Mouse (Mus musculus): ENCODE measurements around the gene Astl.

Astl gene

DNA sequence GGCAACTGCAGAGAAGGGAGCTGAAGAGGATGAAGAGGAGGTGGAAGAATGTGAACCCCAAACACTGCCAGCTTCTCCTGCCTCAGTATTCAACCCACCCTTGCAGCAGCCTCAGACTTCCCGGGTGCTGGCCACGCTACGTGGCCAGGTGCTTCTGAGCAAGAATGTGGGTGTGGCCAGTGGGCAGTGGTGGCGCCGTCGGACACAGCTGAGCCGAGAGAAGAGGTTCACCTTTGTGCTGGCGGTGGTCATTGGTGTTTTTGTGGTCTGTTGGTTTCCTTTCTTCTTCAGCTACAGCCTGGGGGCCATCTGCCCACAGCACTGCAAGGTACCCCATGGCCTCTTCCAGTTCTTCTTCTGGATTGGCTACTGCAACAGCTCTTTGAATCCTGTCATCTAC, 26.0 kb downstream of the Astl start:
- DNase-seq (ENCODE audit: low spot score in 2 of 2): no peak

DNA sequence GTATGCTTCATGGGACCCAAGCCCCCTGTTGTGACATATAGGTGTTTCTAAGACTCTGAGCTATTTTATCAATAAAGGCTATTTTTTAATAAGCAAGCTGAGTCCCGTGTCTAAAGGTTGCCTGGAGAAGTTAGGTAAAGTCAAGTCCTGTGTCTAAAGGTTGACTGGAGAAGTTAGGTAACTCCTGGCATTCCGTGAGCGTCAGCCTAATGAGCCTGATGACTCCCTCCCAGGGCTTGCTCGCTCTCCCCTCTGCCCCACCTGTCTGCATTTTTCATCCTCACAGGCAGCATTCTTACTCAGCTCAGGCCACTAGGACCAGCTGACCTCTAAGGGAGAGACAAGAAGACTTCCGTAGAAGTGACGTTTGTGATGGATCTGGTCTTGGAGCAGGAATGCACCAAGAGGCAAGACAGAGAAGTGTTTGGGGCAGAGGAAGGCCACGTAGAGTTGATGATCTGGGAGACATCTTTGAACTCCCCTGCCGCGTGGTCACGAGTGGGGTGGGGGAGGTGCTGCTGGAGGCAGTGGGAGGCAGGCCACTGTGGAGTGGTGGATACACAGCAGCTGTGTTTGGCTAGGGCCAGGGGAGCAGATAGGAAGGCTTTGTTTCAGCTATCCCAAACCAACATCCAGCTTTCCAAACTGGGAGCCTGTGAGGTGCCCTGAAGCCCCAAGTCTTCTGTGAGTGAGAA, 28.8 kb downstream of the Astl start:
- DNase-seq (ENCODE audit: low spot score in 2 of 2): no peak

DNA sequence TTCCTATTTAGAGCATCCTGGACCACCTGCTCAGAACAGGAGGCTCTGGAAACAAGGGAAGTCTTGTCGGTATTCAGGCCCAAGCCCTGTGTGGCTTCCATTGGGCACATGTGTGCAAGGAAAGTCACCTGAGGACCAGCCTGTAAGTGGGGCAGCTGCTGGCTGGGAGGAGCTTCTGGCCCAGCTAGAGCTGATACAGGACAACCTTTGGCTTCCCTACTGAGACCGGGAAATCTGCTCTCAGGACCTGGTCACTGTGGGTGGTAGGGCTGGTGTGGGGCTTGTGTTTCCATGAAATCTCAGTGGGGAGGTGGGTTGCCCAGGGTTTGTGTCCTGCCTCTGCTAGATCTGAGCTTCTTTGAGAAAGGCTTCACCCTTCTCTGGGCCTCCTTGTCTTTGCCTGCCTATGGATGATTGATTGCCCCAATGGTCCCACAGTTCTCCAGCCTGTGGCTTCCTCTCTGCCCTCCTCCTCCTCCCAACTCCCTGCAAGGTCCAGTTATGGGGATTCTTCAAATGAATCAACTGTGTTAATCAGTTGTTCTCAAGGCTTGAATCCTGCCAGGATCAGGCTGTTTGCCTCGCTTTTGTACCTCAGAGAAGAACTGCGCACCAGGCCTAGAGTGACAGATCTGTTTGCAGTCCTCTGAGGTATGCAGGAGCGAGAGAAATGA, 31.4 kb downstream of the Astl start:
- DNase-seq (ENCODE audit: low spot score in 2 of 2): no peak

DNA sequence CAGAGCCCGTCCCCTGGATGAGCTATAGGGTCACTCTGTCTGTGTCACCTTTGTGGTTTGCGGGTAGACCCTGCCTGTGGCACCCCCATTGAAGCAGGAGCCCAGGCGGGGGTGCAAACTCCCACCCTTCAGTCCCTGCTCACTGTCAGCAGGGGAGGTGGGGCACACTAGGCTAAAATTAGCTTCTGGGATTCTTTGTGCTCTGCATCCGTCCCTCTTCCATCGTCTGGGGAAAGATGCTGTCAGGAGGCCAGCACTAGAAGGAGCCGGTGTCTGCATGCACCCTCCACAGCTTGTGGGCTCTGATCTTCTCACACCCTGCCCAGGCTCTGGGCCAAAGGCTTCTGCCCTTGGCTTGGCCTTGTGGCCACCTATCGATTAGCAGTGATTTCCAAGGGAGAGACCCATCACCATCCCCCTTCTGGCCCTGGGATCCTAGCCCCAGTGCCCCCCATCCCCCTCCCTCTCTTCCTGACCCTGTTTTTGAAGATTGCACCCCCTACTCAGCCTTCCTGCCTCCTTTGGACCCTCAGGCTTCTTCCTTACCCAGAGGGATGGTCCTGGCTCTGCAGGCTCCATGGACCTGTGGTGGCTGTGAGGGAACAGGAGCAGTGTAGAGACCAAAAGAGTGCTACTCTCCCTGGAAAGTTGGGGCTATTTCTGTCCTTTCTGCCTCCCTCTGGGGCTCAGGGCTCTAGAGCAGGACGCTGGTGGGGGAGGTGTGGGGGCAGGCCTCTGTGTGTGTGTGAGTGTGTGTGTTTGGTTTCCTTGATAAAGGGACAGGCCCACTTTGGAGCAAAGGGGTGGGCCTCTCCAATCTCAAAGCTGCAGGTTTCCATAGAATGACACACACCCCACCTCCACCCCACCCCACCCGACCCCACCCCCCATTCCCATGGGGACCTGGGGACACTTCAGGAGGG, 32.4 kb downstream of the Astl start:
- no peak for DNase-seq (ENCODE audit: low spot score in 2 of 2)

DNA sequence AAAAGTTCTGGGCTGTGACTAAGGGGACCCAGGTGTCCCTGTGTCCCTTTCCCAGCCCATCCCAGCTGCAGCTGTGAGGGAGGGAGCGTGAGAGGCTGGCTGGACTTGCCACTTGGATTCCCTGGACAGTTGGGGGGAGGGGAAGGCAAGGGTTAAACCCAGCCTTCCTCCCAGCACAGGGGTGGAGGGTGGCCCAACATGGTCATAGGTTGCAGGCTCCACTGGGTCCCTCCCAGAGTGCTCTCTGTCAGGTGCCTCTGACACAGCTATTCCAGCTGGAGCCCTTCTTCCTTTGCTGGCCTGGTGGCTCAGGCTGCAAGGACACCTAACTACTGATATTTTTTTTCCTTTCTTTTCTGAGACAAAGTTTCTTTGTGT, 33.0 kb downstream of the Astl start:
- DNase-seq (ENCODE audit: low spot score in 2 of 2): no peak

DNA sequence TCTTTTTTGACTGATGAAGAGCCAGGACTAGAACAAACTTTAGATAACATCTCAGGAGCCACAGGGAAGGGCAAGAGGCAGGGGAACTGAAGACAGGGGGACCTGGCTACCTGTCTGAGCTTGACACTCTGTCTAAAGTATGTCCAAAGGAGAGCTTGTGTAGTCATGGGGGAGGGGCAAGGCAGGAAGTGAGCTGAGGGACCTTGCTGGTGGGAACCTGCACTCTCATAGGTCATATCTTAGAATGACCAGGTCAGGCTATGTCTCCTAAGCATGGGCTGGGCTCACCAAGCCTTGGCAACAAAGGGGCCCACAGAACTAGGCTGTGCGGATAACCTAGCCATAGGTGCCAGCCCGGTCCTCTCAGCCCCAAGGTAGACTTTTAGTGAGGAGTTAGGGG, 33.6 kb downstream of the Astl start:
- DNase-seq (ENCODE audit: low spot score in 2 of 2): no peak

DNA sequence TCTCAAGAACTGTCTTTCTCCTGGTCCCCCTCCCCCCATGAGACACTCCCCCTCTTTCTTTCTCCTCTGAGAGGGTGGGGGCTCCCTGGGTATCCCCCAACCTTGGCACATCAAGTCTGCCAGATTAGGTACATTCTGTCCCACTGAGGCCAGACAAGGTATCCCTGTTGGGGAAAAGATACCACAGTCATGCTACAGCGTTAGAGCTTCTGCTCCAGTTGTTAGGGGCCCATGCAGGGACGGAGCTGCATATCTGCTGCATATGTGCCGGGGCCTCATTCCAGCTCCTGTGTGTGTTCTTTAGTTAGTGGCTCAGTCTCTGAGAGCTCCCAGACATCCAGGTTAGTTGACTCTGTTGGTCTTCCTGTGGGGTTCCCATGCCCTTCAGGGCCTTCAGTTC, 35.7 kb downstream of the Astl start:
- no peak for DNase-seq (ENCODE audit: low spot score in 2 of 2)

DNA sequence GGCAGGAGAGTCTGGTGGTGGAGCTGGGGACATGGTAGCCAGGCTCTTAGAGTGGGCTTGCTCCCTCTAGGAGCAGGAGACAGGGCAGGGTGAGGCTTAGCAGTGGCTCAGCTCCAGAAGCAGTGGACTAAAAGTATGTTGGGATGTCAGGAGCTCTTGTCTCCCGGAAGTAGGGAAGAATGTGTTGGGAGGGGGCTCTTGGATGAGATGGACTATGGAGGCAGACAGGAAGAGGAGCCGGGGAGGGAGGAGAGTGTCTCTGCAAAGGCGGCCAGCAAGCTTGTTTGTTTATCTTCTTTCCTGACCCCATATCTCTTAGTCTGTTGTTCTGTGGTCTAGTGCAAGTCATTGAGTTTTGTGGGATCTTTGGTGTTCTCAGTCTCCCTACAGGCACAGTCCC, 36.6 kb downstream of the Astl start:
- no peak for DNase-seq (ENCODE audit: low spot score in 2 of 2)

DNA sequence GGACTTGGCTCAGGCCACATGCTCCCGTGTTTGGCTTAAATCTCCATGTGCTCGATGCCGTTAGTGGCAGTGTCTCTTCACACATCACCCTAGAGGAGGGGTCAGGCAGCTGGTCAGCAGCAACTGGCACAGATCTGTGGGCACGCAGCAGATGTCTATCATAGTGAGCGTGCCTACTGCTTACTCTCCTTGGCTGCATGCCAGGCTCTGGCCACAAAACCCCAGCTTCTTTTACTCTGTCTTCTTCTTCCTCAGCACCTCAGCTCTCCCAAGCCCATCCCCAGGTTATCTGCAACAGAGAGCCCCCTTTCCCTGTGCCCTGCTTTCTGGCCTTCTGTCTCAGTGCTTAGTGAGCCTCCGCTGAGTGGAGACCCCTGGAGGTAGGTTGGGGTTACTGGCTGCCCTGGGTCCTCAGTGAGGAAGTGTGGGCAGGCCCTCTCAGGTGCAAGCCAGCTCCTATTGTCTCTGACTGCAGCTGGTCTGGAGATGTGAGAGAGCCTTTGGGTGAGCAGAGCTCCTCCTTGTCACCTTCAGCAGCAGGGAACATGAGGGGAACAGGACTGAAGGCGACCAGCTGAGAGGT, 37.4 kb downstream of the Astl start:
- no peak for DNase-seq (ENCODE audit: low spot score in 2 of 2)

DNA sequence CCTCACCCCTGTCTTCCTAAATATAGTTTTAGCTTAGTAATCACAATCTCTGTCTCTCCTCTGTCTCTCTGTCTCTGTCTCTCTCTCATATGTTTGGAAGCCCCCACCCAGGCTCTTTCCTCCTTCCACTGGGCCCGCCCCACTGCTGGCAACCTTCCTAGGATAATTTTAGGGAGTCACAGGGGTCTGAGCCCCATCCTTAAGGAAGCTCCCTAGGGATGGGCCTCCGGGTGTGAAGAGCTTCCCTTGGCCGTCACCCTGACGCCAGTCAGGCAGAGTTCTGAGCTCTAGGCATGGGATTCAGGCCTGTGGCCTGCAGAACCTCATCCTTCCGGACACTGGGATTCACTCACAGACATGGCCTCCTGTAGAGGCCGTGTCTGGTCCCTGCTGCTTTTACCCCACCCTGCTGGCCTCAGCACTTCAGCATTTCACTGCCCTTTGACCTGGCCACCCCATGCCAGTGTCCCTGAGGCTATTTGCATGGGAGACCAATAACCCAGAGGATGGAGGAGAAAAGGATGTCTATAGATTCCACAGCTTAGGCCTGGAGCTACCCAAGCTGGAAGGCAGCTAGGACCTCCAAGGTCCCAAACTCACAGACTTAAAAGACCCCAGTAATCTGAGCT, 38.1 kb downstream of the Astl start:
- DNase-seq (ENCODE audit: low spot score in 2 of 2): no peak

DNA sequence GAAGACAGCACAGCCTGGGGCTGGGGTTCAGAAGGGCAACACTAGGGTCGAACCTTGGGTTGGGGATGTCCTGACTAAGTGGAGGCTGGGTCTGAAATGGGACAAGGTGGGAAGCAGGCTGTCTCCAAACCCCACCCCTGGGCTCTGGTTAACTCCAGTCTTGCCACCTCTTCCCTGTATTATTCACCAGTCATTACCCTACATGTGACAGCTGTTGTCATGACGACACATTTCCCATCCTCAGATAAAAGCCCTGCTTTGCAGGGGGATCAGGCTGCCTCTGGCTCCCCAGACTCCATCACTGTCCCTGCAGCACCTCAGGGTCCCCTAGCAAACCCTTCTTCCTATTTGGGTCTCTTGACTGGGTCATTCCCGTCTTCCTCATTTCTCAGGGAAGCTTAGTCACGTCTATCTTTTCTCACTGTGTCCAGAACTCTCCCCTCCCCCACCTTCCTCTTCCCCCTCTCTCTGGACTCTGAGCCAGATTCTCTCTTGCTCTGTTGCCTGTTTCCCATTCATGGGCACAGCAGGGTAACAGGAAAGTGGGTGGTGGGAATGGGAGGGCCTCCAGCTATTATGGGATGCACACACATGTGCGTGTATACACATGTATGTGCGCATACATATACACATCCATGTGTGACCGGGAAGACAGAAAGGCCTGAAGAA, 39.6 kb downstream of the Astl start:
- DNase-seq (ENCODE audit: low spot score in 2 of 2): no peak

DNA sequence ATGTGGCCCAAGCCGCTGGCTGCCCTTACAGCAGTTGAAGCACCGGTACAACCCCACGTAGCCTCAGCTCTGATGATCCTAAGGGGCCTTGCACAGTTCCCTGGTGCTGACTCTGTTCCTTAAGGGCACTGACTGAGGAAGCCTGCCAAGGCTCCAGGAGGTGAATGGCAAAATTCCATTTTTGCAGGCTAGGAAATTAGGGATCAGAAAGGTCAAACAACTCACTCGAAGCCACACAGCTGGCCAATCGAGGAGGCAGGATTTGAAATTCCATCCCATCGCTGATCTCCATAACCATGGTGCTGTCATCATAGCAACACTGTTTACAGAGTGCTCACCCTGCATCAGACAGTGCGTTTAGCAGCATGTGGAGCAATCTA, 40.2 kb downstream of the Astl start:
- DNase-seq (ENCODE audit: low spot score in 2 of 2): no peak

DNA sequence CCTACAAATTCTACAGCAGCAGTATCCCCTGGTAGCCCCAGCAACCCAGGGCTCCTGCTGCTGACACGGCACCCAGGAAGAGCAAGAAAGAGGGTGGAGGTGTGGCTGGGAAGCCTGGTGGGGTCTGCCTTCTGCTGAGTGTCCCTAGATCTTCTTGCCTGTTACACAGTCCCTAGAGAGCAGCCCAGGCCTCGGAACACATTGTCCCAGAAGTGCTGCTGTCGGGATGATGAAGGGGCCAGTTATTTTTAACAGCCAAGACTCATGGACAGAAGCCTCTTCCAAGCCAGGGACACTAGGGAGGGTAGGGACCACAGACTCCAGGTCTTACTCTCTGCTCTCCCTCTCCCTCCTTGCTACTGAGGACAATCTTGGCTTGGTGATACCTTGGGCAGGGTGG, 40.8 kb downstream of the Astl start:
- DNase-seq (ENCODE audit: low spot score in 2 of 2): no peak

DNA sequence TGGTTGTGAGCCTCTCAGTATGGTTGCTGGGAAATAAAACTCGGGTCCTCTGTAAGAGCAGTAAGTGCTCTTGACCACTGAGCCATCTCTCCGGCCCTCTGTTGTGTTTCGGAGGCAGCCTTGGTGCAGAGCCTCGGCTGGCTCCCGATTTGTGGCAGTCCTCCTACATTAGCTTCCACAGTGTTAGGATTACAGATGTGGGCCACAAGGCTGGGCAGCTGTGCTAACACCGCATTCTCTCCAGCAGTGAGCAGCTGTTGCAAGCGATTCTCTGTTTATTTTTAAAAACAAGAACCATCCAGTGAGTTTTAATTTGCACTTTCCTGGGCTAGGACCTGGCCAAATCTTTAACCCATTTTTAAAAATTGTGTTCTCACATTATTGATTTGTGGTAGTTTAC, 45.4 kb downstream of the Astl start:
- no peak for DNase-seq (ENCODE audit: low spot score in 2 of 2)

DNA sequence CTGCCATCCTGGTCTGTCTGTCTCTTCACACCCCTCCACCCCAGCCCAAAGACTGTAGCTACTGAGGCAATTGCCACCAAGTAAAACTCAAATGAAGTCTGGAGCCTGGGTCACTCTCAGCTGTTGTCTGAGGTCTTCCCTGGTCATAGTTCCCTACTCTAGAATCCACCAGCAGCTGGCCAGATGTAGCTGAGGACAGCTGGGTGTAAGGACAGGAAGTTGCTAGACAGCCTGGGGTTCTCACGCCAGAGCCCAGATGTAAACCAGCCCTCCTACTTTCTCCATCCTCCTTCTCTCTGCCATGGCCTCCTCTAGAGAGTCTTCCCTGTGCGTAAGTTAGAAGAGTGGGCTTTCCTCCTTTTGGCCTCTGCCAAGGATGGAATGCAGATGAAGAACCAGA, 49.1 kb downstream of the Astl start:
- no peak for DNase-seq (ENCODE audit: low spot score in 2 of 2)

DNA sequence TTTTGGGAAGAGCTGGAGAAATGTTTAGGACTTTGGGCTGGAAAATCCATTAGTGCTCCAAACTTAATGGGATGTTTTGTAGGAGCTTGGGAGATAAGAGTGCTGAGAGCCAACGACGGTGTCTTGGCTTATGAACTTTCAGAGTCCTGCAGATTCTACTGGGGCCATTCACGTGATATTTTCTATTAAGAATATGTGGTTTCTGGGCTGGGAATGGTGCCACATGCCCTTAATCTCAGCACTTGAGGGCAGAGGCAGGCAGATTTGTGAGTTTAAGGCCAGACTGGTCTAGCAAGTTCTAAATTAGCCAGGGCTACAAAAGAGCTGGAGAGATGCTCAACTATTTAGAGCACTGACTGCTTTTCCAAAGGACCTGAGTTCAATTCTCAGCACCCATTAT, 51.9 kb downstream of the Astl start:
- DNase-seq (ENCODE audit: low spot score in 2 of 2): no peak

DNA sequence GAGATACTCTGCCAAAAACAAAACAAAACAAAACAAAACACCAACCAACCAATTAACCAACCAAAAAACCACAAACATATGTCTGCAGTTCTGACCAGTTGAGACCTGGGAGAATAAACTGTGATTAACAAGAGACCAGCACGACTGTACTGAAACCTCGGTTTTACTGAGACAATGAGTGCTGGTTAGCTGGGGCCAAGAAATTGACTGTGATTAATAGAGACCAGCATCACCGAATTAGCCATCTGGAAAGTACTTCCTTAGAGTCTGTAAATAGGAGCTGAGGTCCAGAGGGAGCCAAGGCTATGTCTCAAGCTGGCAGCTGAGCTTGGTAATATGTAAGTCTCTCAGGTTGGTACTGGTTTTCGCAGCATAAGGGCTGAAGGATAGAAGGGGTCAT, 52.4 kb downstream of the Astl start:
- no peak for DNase-seq (ENCODE audit: low spot score in 2 of 2)

DNA sequence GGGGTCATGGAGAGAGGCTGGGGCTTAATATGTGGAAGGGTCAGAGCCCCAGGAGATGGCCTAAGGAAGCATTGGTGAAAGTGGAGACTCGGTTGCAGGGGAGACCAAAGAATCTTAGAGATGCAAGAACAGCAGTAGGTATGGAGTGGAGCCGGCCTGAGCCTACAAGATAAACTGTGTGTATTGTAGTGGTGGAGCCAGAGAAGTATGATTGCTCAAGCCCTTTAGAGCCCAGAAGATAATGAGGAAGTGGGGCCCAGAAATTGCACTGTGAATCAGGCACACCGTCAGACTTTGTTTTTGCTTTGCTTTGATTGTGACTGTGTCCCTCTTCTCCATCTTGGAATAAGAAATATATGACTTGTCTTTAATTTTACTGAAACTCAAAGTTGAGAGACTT, 52.9 kb downstream of the Astl start:
- DNase-seq (ENCODE audit: low spot score in 2 of 2): no peak

DNA sequence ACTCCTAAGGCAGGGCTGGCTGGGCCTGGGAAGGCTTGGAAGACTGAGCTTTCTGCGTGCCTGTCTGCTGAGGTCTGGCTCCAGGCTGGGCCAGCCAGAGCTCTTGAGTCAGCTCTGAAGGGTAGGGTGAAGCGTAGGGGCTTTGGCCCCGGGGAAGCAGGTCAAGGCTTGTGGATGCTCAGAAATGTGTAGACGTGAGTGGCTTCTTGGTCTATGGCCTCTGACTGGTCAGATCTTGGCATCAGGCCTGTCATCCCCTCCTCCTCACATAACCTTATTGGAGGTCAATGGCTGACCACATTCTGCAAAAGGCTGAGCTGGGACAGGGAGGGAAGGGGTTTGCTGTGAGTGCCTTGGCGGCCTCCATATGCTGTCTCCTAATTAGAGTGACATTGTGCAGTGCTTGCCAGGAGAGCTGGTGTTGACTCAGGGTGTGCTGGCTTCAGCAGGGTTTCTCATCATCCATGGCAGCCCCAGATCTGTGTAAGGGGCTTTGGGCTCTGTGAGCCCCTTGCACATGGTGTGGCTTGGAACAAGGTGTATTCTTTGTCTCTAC, 56.2 kb downstream of the Astl start:
- DNase-seq (ENCODE audit: low spot score in 2 of 2): no peak

DNA sequence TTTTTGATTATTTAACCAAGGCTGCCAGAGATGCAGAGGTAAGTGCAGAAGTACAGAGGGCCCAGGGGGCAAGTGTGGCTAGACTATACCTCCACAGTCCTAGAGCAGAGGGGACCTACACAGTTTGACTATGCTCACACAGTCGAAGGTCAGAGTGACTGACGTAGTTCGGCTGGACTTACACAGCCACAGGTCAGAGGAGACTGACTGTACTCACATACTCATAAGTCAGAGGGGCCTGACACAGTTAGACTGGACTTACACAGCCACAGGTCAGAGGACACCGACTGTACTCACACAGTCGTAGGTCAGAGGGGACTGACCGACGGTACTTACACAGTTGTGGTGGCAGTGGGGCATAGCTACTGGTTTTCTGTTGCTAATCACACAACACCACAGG, 60.3 kb downstream of the Astl start:
- no peak for DNase-seq (ENCODE audit: low spot score in 2 of 2)

Data from left cerebral cortex, adult 9 months (tissue).